Comparison of ENCODE assay signal across 9 mouse cellular contexts in the genomic region with DNA sequence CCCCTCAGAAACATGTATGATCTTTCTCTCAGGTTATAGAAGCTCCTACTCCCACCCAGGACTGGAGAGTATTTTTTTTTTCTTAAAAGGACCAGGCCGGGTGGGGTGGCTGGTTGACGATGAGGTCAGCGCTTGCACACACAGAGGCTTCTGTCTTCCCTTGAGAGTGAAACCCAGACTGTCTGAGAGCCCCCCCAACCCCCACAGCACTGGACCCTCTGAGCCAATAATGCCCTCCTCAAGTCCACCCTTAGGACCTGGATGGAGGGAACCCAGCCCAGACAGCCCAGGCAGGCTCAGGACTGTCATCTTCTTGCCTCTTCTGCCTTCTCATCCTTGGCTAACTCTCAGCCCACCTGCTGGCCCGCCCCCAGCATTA. TPM values are rescaled to one million over a fixed set of nuclear protein-coding genes. Genes with fewer than 3 reads are reported as not detected.
DNase-seq lines count a peak whose midpoint lies in the region; ATAC-seq lines count a peak whose summit lies in the region.
"Had no signal": no experiment of that assay in that cellular context is flagged by ENCODE, and none has a peak within 500 bp of the region (broad histone marks: within the 10 kb centered on the region; RNA-seq: fewer than 3 reads in every experiment).

No protein-coding gene starts in this region.

- H3K27me3 ChIP-seq in heart, embryonic 14.5 days (ENCODE audit: control insufficient read depth, insufficient read depth, low read length), result no peaks in the 10 kb centered on the region
- no peaks in the 10 kb centered on the region for H3K27me3 ChIP-seq in hindbrain, embryonic 10.5 days (ENCODE audit: insufficient read depth, poor library complexity, severe bottlenecking)
- no peaks in the 10 kb centered on the region for H3K27me3 ChIP-seq in midbrain, embryonic 10.5 days (ENCODE audit: low read depth, poor library complexity, severe bottlenecking)
- H3K27me3 ChIP-seq: Patski had no signal

- H3K4me2 ChIP-seq in heart, embryonic 14.5 days (ENCODE audit: low read length), result peak overlapping the region; percentile 97

- peaks cover 23 to 46% of the 10 kb centered on the region in 2 experiments for H3K4me1 ChIP-seq in heart, embryonic 14.5 days (ENCODE audit: control insufficient read depth in 2 of 2, insufficient read depth in 2 of 2, low read length in 2 of 2)
- H3K4me1 ChIP-seq in hindbrain, embryonic 10.5 days (replicated peaks), result peaks cover 70% of the 10 kb centered on the region
- peaks cover 55% of the 10 kb centered on the region for H3K4me1 ChIP-seq in midbrain, embryonic 10.5 days

- H3K27ac ChIP-seq in heart, embryonic 14.5 days (replicated peaks in 1 of 2; ENCODE audit: control insufficient read depth in 1 of 2, insufficient read depth in 1 of 2, low read depth in 2 of 2, low read length in 2 of 2), result peak overlapping the region; percentile 82 to 98
- H3K27ac ChIP-seq in hindbrain, embryonic 10.5 days, result peak overlapping the region; percentile 97
- peak overlapping the region; percentile 96 for H3K27ac ChIP-seq in midbrain, embryonic 10.5 days (replicated peaks)

- no peaks in the 10 kb centered on the region for H3K9me3 ChIP-seq in heart, embryonic 14.5 days (ENCODE audit: control insufficient read depth, low read length)
- no peaks in the 10 kb centered on the region for H3K9me3 ChIP-seq in hindbrain, embryonic 10.5 days
- H3K9me3 ChIP-seq in midbrain, embryonic 10.5 days (replicated peaks), result no peaks in the 10 kb centered on the region

- H3K9ac ChIP-seq in heart, embryonic 14.5 days (ENCODE audit: low read length), result peak overlapping the region; percentile 99

- intact Hi-C loops in heart, postnatal 36 days (cut with DNase I), result no loop called here

- ATAC-seq in heart, embryonic 14.5 days (ENCODE audit: insufficient number of reproducible peaks, insufficient read depth, low FRiP score, low read depth), result no peak
- no peak for ATAC-seq in erythroblast, adult 5-6 weeks (replicated peaks; ENCODE audit: low FRiP score, poor library complexity, severe bottlenecking)
- ATAC-seq: Patski had no signal

- WGBS in heart, embryonic 14.5 days, result 36% methylated on average over 4 of the region's 4 CpGs
- 60% methylated on average over 4 of the region's 4 CpGs for WGBS in hindbrain, embryonic 10.5 days
- WGBS in midbrain, embryonic 10.5 days, result 90% methylated on average over 4 of the region's 4 CpGs

- H3K36me3 ChIP-seq in heart, embryonic 14.5 days (ENCODE audit: control insufficient read depth, insufficient read depth, low read length), result peaks cover 46% of the 10 kb centered on the region
- H3K36me3 ChIP-seq in hindbrain, embryonic 10.5 days, result peaks cover 50% of the 10 kb centered on the region
- peaks cover 54% of the 10 kb centered on the region for H3K36me3 ChIP-seq in midbrain, embryonic 10.5 days

- H3K4me3 ChIP-seq in heart, embryonic 14.5 days (ENCODE audit: control insufficient read depth in 1 of 2, insufficient read depth in 1 of 2, low read depth in 1 of 2, low read length in 2 of 2), result peak overlapping the region; percentile 24 to 100
- H3K4me3 ChIP-seq in hindbrain, embryonic 10.5 days, result peak overlapping the region; percentile 85
- H3K4me3 ChIP-seq in midbrain, embryonic 10.5 days, result peak overlapping the region; percentile 78

- no peak for DNase-seq in heart, postnatal 36 days
- peak; percentile 31 for DNase-seq in NIH3T3 (ENCODE audit: low read depth)
- no peak for DNase-seq in hindbrain, embryonic 10.5 days (ENCODE audit: low spot score)
- DNase-seq in midbrain, embryonic 10.5 days (ENCODE audit: low spot score), result no peak
- no peak for DNase-seq in urinary bladder, postnatal 36 days (ENCODE audit: low spot score in 2 of 2)
- no peak for DNase-seq in right cerebral cortex, postnatal 25 days

RNA-seq across cellular contexts. Expression of a gene that starts 3.8 kb away (rescaled TPM):
- 14.4 and 17.4 TPM in 2 replicates for polyA plus RNA-seq in heart, embryonic 14.5 days (2014; fragmentation: Nextera tagmentation; extraction: Ambion mirVana)
- 10 to 100 TPM; 22.3 to 26.2 TPM for total RNA-seq in heart, postnatal 36 days (2021)
- polyA plus RNA-seq in hindbrain, embryonic 10.5 days (2016; fragmentation: Nextera tagmentation; extraction: Ambion mirVana), result 8.0 and 8.6 TPM in 2 replicates
- polyA plus RNA-seq in midbrain, embryonic 10.5 days (2016; fragmentation: Nextera tagmentation; extraction: Ambion mirVana), result 6.9 and 7.3 TPM in 2 replicates
- 3.3 and 3.6 TPM in 2 replicates for total RNA-seq in erythroblast, adult 5-6 weeks (2015; ENCODE audit: low replicate concordance)
- total RNA-seq in erythroblast, adult 5-6 weeks (2017; ENCODE audit: low replicate concordance), result 2.4 and 2.6 TPM in 2 replicates

RNA-seq across cellular contexts. Expression of a gene that starts 9.1 kb away (rescaled TPM):
- 10.0 and 12.2 TPM in 2 replicates for polyA plus RNA-seq in heart, embryonic 14.5 days (2014; fragmentation: Nextera tagmentation; extraction: Ambion mirVana)
- 10 to 100 TPM; 67.5 to 69.2 TPM for total RNA-seq in heart, postnatal 36 days (2021)
- polyA plus RNA-seq in hindbrain, embryonic 10.5 days (2016; fragmentation: Nextera tagmentation; extraction: Ambion mirVana), result 11.6 and 12.5 TPM in 2 replicates
- polyA plus RNA-seq in midbrain, embryonic 10.5 days (2016; fragmentation: Nextera tagmentation; extraction: Ambion mirVana), result 9.3 and 10.5 TPM in 2 replicates
- total RNA-seq in erythroblast, adult 5-6 weeks (2015; ENCODE audit: low replicate concordance), result 35.2 and 39.5 TPM in 2 replicates
- 24.2 and 29.0 TPM in 2 replicates for total RNA-seq in erythroblast, adult 5-6 weeks (2017; ENCODE audit: low replicate concordance)

RNA-seq across cellular contexts. Expression of a gene that starts 20.8 kb away (rescaled TPM):
- 25.4 and 28.4 TPM in 2 replicates for polyA plus RNA-seq in heart, embryonic 14.5 days (2014; fragmentation: Nextera tagmentation; extraction: Ambion mirVana)
- total RNA-seq in heart, postnatal 36 days (2021), result 10 to 100 TPM; 63.7 to 68.7 TPM
- 23.2 and 23.5 TPM in 2 replicates for polyA plus RNA-seq in hindbrain, embryonic 10.5 days (2016; fragmentation: Nextera tagmentation; extraction: Ambion mirVana)
- polyA plus RNA-seq in midbrain, embryonic 10.5 days (2016; fragmentation: Nextera tagmentation; extraction: Ambion mirVana), result 18.5 and 21.7 TPM in 2 replicates
- 60.2 and 77.4 TPM in 2 replicates for total RNA-seq in erythroblast, adult 5-6 weeks (2015; ENCODE audit: low replicate concordance)
- 15.3 and 26.6 TPM in 2 replicates for total RNA-seq in erythroblast, adult 5-6 weeks (2017; ENCODE audit: low replicate concordance)

RNA-seq across cellular contexts. Expression of a gene that starts 25.5 kb away (rescaled TPM):
- polyA plus RNA-seq in heart, embryonic 14.5 days (2014; fragmentation: Nextera tagmentation; extraction: Ambion mirVana), result 2.3 and 2.4 TPM in 2 replicates
- total RNA-seq in heart, postnatal 36 days (2021), result 1 to 10 TPM; 8.9 to 10.0 TPM
- 2.5 and 3.0 TPM in 2 replicates for polyA plus RNA-seq in hindbrain, embryonic 10.5 days (2016; fragmentation: Nextera tagmentation; extraction: Ambion mirVana)
- polyA plus RNA-seq in midbrain, embryonic 10.5 days (2016; fragmentation: Nextera tagmentation; extraction: Ambion mirVana), result 2.7 and 2.8 TPM in 2 replicates
- total RNA-seq in erythroblast, adult 5-6 weeks (2015; ENCODE audit: low replicate concordance), result 25.4 and 27.4 TPM in 2 replicates
- 33.7 and 37.7 TPM in 2 replicates for total RNA-seq in erythroblast, adult 5-6 weeks (2017; ENCODE audit: low replicate concordance)

RNA-seq across cellular contexts. Expression of a gene that starts 26.3 kb away (rescaled TPM):
- polyA plus RNA-seq in heart, embryonic 14.5 days (2014; fragmentation: Nextera tagmentation; extraction: Ambion mirVana), result 4.8 and 5.7 TPM in 2 replicates
- total RNA-seq in heart, postnatal 36 days (2021), result 10 to 100 TPM; 17.3 to 22.2 TPM
- polyA plus RNA-seq in hindbrain, embryonic 10.5 days (2016; fragmentation: Nextera tagmentation; extraction: Ambion mirVana), result 10.2 and 11.2 TPM in 2 replicates
- polyA plus RNA-seq in midbrain, embryonic 10.5 days (2016; fragmentation: Nextera tagmentation; extraction: Ambion mirVana), result 8.4 TPM in 2 replicates
- 53.8 and 59.1 TPM in 2 replicates for total RNA-seq in erythroblast, adult 5-6 weeks (2015; ENCODE audit: low replicate concordance)
- 164 and 194 TPM in 2 replicates for total RNA-seq in erythroblast, adult 5-6 weeks (2017; ENCODE audit: low replicate concordance)
